ENCODE assay signal across 26 mouse cellular contexts in the genomic region with DNA sequence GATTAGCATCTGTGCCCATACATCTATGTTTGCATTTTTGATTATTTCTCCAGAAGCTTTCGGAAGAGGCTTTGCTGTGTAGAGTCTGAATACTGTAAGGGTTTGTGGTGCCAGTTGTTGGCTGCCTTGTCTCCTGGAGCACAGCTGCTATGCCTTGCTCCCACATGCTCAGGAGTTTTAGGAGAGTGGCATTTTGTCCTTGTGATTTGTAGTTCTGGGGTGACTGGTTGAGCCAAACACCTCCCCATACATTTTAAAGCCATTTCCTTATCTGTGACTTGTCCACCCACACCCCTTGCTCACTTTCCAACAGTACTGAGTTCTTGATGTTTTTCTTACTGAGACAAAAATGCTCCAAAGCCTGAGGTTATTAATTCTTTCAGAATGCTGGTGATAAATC.
A peak's percentile ranks its signal among the peaks of the same experiment; 100 is the strongest.
DNase-seq lines count a peak whose midpoint lies in the region; ATAC-seq and TF ChIP-seq lines count a peak whose summit lies in the region.
"Had no signal": no experiment of that assay in that cellular context is flagged by ENCODE, and none has a peak within 500 bp of the region (broad histone marks: within the 10 kb centered on the region; RNA-seq: fewer than 3 reads in every experiment).

No protein-coding gene starts in this region.

- ATAC-seq in forebrain, postnatal 0 days, result peak; percentile 47
- ATAC-seq in forebrain, embryonic 13.5 days, result no peak
- no peak for ATAC-seq in intestine, embryonic 14.5 days (replicated peaks; ENCODE audit: low FRiP score, low TSS enrichment, low read depth)
- no peak for ATAC-seq in intestine, embryonic 15.5 days
- no peak for ATAC-seq in cerebellum, adult (ENCODE audit: insufficient number of reproducible peaks, low FRiP score, low TSS enrichment)
- ATAC-seq: CD4-positive, CD25-positive, alpha-beta regulatory T cell, adult 4 months had no signal

- H3K4me2 ChIP-seq in forebrain, postnatal 0 days (ENCODE audit: low read depth), result no peak overlapping the region
- H3K4me2 ChIP-seq in forebrain, embryonic 13.5 days, result no peak overlapping the region
- no peak overlapping the region for H3K4me2 ChIP-seq in intestine, embryonic 14.5 days (ENCODE audit: low read length)
- no peak overlapping the region for H3K4me2 ChIP-seq in intestine, embryonic 15.5 days (replicated peaks)
- H3K4me2 ChIP-seq: forebrain, embryonic 12.5 days; heart, embryonic 12.5 days; liver, embryonic 15.5 days; lung, embryonic 15.5 days had no signal

- TF ChIP-seq CTCF in forebrain, postnatal 0 days (IDR thresholded peaks at IDR 0.05; ENCODE audit: low read depth), result no peak

- H3K27ac ChIP-seq in forebrain, postnatal 0 days (ENCODE audit: low read depth, low read length), result no peak overlapping the region
- no peak overlapping the region for H3K27ac ChIP-seq in forebrain, embryonic 13.5 days
- H3K27ac ChIP-seq in intestine, embryonic 14.5 days (ENCODE audit: low read depth), result no peak overlapping the region
- no peak overlapping the region for H3K27ac ChIP-seq in intestine, embryonic 15.5 days
- H3K27ac ChIP-seq: forebrain, embryonic 12.5 days; hindbrain, embryonic 10.5 days; limb, embryonic 10.5 days; liver, embryonic 15.5 days; lung, embryonic 15.5 days had no signal

- H3K9me3 ChIP-seq in forebrain, postnatal 0 days (ENCODE audit: low read length), result no peaks in the 10 kb centered on the region
- no peaks in the 10 kb centered on the region for H3K9me3 ChIP-seq in forebrain, embryonic 13.5 days (replicated peaks)
- H3K9me3 ChIP-seq in intestine, embryonic 14.5 days (ENCODE audit: control insufficient read depth, low read length), result no peaks in the 10 kb centered on the region
- no peaks in the 10 kb centered on the region for H3K9me3 ChIP-seq in intestine, embryonic 15.5 days
- H3K9me3 ChIP-seq: forebrain, embryonic 12.5 days; heart, embryonic 12.5 days; hindbrain, embryonic 10.5 days; limb, embryonic 10.5 days; liver, embryonic 15.5 days; lung, embryonic 15.5 days; megakaryocyte, embryonic 14.5 days had no signal

- no peaks in the 10 kb centered on the region for H3K36me3 ChIP-seq in forebrain, postnatal 0 days (ENCODE audit: insufficient read depth)
- no peaks in the 10 kb centered on the region for H3K36me3 ChIP-seq in forebrain, embryonic 13.5 days (ENCODE audit: poor library complexity, severe bottlenecking)
- no peaks in the 10 kb centered on the region for H3K36me3 ChIP-seq in intestine, embryonic 14.5 days (ENCODE audit: control insufficient read depth, insufficient read depth, low read length)
- H3K36me3 ChIP-seq in intestine, embryonic 15.5 days, result no peaks in the 10 kb centered on the region
- H3K36me3 ChIP-seq: forebrain, embryonic 12.5 days; heart, embryonic 12.5 days; hindbrain, embryonic 10.5 days; limb, embryonic 10.5 days; liver, embryonic 15.5 days; lung, embryonic 15.5 days had no signal

- H3K4me3 ChIP-seq in forebrain, postnatal 0 days (ENCODE audit: low read depth, low read length), result no peak overlapping the region
- no peak overlapping the region for H3K4me3 ChIP-seq in forebrain, embryonic 13.5 days
- H3K4me3 ChIP-seq in intestine, embryonic 14.5 days (ENCODE audit: low read depth, low read length), result no peak overlapping the region
- no peak overlapping the region for H3K4me3 ChIP-seq in intestine, embryonic 15.5 days (replicated peaks)
- H3K4me3 ChIP-seq: forebrain, embryonic 12.5 days; heart, embryonic 12.5 days; hindbrain, embryonic 10.5 days; limb, embryonic 10.5 days; liver, embryonic 15.5 days; lung, embryonic 15.5 days; megakaryocyte, embryonic 14.5 days had no signal

- no peaks in the 10 kb centered on the region for H3K27me3 ChIP-seq in forebrain, postnatal 0 days (ENCODE audit: insufficient read depth, low read length)
- H3K27me3 ChIP-seq in forebrain, embryonic 13.5 days, result no peaks in the 10 kb centered on the region
- H3K27me3 ChIP-seq in intestine, embryonic 14.5 days (replicated peaks; ENCODE audit: control insufficient read depth, insufficient read depth, low read length), result no peaks in the 10 kb centered on the region
- H3K27me3 ChIP-seq in intestine, embryonic 15.5 days (replicated peaks), result no peaks in the 10 kb centered on the region; the same call in 1 of the 2 replicates
- H3K27me3 ChIP-seq: forebrain, embryonic 12.5 days; heart, embryonic 12.5 days; liver, embryonic 15.5 days; lung, embryonic 15.5 days had no signal

- H3K9ac ChIP-seq in forebrain, postnatal 0 days, result no peak overlapping the region
- H3K9ac ChIP-seq in forebrain, embryonic 13.5 days, result no peak overlapping the region
- no peak overlapping the region for H3K9ac ChIP-seq in intestine, embryonic 14.5 days (ENCODE audit: low read length)
- H3K9ac ChIP-seq in intestine, embryonic 15.5 days, result no peak overlapping the region
- H3K9ac ChIP-seq: forebrain, embryonic 12.5 days; heart, embryonic 12.5 days; liver, embryonic 15.5 days; lung, embryonic 15.5 days had no signal

- WGBS in forebrain, postnatal 0 days, result 59% methylated on average over 1 of the region's 1 CpGs
- 76% methylated on average over 1 of the region's 1 CpGs for WGBS in forebrain, embryonic 13.5 days
- 65% methylated on average over 1 of the region's 1 CpGs for WGBS in intestine, embryonic 14.5 days
- 72% methylated on average over 1 of the region's 1 CpGs for WGBS in intestine, embryonic 15.5 days

- H3K4me1 ChIP-seq in forebrain, postnatal 0 days (ENCODE audit: insufficient read depth), result no peaks in the 10 kb centered on the region
- no peaks in the 10 kb centered on the region for H3K4me1 ChIP-seq in forebrain, embryonic 13.5 days
- H3K4me1 ChIP-seq in intestine, embryonic 14.5 days (replicated peaks; ENCODE audit: control insufficient read depth, insufficient read depth, low read length), result no peaks in the 10 kb centered on the region
- no peaks in the 10 kb centered on the region for H3K4me1 ChIP-seq in intestine, embryonic 15.5 days (replicated peaks)
- H3K4me1 ChIP-seq: forebrain, embryonic 12.5 days; heart, embryonic 12.5 days; hindbrain, embryonic 10.5 days; limb, embryonic 10.5 days; liver, embryonic 15.5 days; lung, embryonic 15.5 days had no signal

- peak; percentile 17 for DNase-seq in forebrain, postnatal 0 days
- peak; percentile 31 for DNase-seq in intestine, embryonic 14.5 days (ENCODE audit: low spot score)
- DNase-seq in right cerebral cortex, adult 2 months (ENCODE audit: low spot score in 2 of 2), result peak; percentile 23 to 44
- DNase-seq in right cerebral cortex, postnatal 25 days, result no peak
- DNase-seq: adrenal gland, postnatal 14 days; cerebellum, adult 11 months; cerebellum, postnatal 10 days; gastrocnemius, postnatal 10 days; heart, postnatal 10 days; kidney, adult 2 months; kidney, postnatal 10 days; liver; lung, postnatal 36 days; midbrain, embryonic 14.5 days; thymus, postnatal 14 days had no signal
